Mouse (Mus musculus) layer of hippocampus, adult 18-20 months (tissue): ENCODE data around the gene Apba2. TPM values are rescaled to one million over a fixed set of nuclear protein-coding genes. Genes with fewer than 3 reads are reported as not detected.

ENCODE experiments used
- DNase-seq, 2 experiments: peaks; one replicate each; pipeline ENCODE4 v3.0.0; 2022; ENCODE audit warnings: low spot score in 2 of 2
- long read RNA-seq: library from polyadenylated mRNA; stranded (forward); transcript quantifications from one replicate; pipeline ENCODE4 v2.0.0, GENCODE M21; 2021
- total RNA-seq, 2 experiments: library from RNA; stranded (reverse); gene quantifications; 2 replicates each; pipeline ENCODE4 v1.2.3; 2021

The Apba2 gene
- total RNA-seq: 100 to 1,000 TPM; 247 to 248 TPM
- long read RNA-seq, transcript Apba2-201 (15 exons, 3,321 nt): major isoform, 11 of 126 reads
- long read RNA-seq, partial matches to known transcripts: 29 of 126 reads
- long read RNA-seq, other reads (novel, unspliced or antisense): 86 of 126 reads

DNA sequence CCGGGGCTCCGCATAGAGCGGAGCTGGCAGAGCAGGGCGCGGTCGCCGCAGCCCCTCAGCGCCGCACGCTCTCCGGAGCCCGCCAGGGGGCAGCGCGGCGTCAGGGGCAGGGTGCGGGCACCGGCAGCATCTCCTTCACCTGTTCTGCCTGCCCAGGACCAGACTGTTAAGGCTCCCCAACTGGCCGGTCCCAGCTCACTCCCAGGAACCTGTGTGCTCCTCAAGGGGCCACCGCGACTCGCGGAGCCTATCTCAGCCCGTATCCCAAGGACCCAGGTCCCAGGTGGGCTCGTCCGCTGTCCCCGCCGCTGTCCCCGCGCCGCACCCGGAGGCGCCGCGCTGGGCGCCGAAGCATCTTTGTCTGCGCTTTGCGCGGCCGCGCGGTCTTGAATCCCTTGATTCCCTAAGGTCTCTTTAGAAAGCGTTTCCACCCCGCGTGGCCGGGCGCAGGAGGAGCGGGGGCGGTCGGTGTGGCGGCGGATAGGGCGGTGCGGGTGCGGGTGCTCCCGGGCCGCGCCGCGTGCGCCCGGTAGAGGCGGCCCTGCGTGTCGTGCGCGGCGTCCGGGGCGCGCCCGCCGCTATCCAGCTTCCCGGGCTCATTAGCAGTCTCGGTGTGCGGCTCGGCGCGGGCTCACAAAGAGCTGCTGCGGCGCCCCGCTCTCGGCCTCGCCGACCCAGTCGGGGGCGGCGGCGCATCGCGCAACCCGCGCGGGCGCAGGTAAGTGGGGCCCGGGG is at the start of gene Apba2:
TSS of gene Apba2 (plus strand) at position 171 of the 735 bp plus-strand sequence.
- peak; percentile 66 to 78 for DNase-seq

DNA sequence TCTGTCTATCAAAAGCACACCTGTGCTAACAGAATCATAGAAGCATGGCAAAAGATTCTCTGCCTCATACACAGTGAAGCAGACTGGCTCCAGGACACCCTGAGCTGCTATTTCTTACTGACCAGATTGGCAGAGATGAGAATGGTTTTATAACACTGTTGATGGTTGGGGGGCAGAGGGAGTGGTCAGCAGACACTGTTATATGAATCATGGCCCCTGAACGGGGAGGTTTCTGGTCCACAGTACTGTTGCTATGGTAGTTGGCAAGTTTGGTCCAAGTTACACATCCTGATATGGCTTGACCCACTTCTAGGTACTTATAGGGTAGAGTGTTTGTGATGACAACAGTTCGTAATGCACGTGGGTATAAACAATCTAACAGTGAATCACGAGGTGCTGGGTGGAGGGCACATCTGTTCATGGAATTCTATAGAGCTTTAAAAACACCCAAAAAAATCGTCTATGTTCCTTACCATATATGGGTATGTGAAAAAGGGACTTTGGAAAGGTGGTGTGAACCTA is 49.6 kb upstream of the Apba2 start:
- DNase-seq: no peak

DNA sequence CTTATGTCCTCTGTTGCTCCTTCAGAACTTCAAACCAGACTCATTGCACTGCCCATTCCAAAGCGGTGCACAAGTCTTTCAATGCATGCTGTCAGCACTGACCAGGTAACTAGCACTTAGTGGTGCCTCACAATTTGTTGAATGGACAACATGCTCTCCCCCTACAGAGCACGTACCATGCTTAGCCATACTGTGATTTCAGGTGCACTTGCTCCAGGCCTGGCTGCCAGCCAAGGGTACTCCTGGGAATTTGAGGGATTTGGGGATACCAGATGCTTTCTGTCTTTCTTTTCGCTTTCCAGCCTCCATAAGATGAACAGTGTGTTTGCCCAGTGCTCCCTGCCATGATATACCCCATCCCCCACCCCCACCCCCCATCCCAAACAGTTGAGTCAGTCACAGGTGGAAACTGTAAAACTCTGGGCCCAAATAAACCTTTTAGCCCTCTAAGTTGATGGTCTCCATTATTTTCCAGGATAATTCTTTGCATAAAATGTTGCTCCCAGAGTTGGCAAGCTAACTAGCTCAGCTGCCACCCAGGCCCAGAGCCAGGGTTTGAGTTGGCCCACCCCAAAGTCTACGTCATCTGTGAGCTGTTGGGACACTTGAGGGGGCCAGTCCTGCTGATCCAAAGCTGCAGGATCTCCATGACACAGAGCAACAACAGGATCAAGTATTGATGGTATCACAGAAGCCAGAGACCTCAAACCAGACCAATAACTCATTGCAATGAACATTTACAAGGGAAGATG is 48.9 kb upstream of the Apba2 start:
- DNase-seq: peak in 1 of 2 experiments; percentile 39

DNA sequence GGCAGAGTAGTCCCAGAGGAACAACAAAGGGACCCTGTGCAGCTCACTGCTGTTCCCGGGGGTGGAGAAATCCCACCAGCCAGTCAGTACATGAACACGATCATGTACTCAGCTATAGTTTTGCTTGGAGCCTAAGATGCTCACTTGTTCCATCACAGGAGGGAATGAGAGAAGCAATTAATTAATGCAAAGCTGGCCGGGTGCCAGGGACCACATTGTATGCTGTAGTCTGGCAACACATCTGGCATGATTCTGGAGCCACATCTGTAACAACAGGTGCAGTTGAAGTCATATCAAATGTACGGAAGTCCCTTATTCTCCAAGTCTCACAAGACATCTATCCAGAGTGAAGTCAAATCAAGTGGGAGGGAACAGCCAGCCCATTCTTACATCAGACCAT is 45.3 kb upstream of the Apba2 start:
- DNase-seq: no peak

DNA sequence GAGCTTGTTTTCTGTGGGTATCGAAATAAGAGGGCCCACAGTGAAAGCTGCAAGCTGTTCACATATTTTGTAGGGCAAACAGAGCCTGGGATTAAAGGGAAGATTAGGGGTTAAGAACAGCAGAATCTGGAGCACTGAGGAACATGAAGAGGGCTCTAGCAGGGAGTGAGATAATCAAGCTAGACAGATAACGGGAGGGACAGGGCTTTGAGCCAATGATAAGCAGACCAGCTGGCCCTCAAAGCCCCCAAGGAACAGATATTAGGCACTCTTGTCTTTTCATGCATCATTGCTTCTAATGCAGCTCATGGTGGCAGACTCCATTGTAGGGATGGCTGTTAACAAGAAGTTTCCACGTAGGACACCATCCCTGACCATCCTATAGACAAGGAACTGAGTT is 44.8 kb upstream of the Apba2 start:
- no peak for DNase-seq

DNA sequence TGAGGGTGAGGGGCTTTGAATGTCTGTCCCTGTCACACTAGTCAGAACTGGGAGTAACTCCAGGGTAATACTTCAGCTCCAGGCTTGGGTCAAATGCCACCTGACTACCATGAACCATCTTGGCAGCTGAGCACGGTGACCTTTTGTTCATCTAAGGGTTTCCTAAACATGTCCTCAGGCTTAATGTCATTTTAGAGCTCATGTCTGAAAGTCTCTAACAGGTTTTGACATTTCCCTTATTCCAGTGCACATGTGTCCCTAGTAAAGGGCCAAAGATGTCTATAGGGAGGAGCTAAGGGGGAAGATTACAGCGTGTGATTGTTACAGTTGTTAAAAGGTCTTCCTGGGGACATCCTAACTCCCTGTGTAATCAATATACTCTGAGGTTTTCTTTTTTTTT is 43.7 kb upstream of the Apba2 start:
- peak in 1 of 2 experiments; percentile 0 for DNase-seq

DNA sequence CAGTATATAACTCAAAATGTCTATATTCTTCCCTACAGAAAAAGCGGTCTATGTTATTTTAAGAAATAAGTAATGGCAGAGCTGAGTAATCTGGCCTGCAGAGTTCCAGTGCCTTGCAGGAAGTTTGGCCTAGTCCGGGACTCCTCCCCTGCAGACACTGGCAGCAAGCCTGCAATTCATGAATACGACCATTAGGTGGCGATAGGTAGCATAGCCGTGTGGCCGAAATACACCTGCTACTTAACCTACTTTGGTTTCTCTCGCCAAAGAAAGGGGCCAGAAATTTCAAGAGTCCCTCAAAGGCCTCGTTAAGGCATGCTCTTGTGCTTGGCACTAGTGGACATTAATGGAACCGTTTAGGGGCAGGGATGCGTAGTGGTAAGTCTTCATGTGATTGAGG is 4.1 kb upstream of the Apba2 start:
- peak; percentile 3 to 10 for DNase-seq

DNA sequence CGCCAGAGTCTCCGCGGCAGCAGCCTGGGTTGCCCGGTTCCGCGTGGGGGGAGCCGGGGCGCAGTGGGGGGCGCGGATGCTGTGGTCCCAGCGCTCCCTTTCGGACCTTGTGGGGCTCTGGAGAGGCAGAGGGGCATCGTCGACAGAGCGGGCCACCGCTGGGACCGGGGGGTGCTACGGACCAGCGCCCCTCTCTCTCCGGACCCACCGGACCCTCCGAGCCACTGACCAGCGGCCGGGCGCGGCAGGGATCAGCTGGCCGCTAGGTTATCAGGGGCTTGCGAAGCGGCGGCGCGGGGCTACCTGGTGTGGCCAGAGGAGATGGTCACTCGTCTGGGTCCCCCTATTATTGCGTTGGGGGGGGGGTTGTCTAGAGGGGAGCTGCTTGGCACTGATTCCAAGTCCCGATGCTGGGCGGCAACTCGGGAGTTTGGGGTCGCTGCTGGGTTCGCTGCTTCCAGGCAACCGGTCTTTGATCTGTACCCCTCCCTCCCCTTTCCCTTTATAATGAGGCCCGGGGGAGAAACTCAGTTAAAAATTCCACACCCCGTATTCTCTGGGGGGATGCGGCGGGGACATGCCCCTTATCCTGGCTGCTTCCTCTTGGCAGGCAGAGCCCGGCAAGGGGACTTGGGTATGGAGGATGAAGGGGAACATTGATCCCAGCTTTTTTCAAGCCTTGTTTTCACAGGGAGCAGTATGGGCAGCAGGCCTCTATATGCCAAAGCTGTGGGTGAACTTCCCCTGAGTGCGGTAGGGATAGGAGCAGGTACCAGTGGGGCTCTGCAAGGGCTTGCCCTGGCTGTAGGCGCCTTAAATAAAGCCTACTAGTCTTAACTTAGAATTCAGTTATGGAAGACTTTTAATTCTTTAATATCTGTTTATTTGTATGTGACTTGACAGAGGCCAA is 1.0 kb downstream of the Apba2 start:
- DNase-seq: peak in 1 of 2 experiments; percentile 17

DNA sequence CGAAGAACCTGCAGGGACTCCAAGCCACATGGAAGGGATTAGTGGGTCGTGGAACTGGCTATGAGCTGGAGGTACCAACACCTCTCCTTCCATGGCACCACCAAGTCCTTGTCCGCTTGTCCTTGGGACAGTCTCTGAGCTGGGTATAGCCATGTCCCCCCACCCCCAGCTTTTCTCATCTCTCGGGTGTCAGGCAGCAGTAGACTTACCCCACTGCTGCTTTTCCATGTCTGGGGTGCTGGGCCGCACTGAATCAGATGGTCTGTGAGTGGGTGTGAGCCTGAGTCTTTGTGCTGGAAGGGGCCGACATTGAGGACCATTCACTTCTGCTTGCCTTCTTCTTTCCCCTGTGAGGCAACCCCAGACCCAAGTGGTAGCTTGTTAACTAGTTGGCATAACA is 2.1 kb downstream of the Apba2 start:
- DNase-seq: peak in 1 of 2 experiments; percentile 30

DNA sequence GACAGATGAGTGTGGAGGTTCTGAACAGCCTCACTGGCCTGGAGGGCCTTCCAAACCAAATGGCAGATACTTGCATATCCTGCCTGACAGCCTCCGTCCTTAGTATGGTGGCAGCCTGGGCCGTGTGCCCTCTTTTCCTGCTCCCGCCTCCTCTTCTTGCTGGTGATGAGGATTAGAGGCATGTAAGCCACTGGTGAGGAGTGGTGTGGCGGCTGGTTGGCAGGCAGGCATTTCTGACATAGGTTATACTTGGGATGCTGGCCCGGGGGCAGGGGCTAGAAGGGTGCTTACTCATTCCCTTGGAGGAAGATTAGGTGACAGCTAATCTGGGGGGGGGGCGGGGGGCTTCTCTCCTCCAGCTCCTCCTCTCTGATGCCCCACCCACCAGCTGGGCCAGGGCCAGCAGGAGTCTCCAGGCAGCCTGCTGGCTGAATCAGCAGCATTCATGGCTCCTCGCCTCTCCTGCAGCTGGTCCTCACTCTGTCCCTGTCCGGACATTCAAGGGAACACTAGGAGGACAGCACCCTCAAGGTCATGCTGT is 3.3 kb downstream of the Apba2 start:
- DNase-seq: peak in 1 of 2 experiments; percentile 47

DNA sequence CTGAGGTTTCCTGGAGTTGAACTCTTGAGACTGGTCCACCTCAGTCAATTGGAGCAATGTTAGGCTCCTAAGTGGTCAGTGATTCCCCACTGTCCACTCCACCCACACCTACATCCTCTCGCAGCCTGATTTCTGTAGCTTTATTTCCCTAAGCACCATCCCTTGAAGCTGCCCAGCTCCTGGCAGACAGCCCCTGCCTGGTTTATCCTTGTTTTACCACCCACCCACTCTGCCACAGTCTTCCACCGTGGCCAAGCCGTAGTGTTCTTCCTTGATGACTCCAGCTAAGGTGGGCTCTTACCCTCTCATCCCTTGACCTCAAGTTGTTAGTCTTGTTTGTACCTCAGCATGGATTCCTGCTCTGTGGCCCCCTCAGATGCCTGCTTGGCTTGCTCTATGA is 4.1 kb downstream of the Apba2 start:
- DNase-seq: peak in 1 of 2 experiments; percentile 25

DNA sequence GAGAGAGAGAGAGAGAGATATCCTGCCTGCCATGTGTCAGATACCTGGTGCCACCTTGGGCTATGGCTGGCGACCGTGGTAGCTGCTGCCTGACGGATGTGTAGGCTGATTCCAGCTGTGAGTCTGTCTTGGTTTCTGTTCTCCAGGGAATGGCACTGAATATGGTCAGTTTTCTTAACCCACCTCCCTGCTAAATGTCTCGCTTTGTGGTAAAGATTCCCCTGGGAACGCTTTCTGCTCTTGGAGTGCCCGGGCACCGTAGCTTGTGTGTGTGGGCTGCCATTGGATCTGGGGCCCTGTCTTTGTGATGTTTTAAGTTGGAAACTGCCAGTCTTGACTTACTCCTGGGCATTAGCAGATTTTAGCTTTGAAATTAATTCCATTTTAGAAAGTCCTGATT is 7.3 kb downstream of the Apba2 start:
- DNase-seq: peak in 1 of 2 experiments; percentile 7

DNA sequence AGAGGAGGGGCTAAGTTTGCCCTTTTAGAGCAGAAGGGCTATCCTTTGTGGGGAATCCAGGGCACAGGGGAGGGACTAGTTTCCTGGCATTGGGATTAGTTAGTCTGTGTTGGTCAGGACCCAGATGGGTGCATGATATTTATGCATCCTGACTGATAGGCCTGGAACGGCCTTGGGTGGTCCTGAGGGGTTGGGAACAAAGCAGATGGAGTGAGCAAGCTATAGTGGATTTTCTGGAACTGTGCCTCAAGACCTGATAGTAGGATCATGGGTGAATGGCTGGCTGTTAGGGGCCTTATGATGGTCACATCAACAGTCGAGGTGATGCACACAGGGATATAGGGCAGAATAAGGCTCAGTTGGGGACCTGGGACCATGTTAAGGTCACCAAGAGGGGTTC is 8.4 kb downstream of the Apba2 start:
- peak in 1 of 2 experiments; percentile 0 for DNase-seq

DNA sequence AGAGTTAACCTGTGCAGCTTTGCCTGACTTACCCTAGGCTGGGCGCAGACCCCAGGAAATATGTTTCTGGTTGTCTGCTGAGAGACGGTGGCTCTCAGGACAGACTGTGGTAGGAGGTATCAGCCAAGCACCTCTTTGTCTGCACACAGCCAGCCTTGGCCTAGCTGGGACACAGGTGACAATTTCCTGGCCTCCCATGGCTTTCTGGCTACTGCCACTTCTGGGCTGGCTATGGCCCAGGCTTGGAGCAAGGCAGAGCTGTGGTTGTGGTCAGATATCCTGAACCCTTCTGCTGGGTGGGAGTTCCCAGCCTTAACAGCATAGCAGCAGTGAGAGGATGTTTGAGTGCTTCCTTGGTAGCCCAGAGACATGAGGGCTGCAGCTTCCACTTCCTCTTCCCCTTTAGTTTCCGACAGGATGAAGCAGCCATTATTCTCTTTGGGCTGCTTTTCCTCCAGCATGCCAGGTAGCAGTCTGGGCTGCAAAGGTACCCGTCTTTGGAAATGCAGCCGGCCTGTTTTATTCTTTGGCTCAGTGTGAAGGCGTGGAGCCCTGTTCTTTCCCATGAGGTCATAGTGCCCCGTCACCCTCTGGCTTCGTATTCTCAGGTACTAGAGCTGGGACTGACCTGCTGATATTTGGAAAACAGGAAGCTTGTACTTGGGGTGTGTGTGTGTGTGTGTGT is 9.2 kb downstream of the Apba2 start:
- DNase-seq: peak in 1 of 2 experiments; percentile 5

DNA sequence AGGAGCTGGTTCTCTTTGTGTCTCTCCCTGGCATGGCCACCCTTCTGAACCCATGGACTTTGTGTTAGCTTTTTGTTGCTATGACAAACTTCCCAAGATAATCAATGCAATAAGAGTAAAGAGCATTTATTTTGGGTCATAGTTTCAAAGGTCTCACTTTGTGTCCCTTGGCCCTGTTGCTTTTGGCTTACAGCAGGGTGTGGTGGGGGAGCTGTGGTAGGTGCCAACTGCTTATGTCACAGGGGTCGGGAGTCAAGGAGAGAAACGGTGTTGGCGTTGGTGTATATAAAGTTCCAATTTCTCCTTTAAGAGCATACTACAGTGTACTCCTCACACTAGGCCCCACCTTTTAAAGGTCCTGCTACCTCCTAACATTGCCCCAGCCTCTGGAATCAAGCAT is 12.1 kb downstream of the Apba2 start:
- DNase-seq: no peak

DNA sequence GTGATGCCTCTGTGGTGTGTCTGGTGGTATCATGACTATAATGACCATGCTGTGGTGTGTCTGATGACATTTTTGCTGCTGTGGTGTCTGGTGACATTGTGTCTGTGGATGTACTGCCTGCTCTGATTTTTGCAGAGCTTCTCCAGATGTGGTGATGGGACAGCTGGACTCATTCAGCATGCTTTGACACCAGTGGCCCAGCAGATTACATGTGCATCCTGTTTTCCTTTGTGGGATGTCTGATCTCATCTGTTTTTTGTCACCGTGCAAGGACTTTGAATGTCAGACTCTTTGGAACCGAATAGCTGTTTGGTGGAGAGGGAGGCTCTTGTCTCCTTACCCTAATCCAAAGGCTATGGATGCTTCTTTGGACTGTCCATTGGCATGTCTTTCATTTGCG is 13.8 kb downstream of the Apba2 start:
- no peak for DNase-seq

DNA sequence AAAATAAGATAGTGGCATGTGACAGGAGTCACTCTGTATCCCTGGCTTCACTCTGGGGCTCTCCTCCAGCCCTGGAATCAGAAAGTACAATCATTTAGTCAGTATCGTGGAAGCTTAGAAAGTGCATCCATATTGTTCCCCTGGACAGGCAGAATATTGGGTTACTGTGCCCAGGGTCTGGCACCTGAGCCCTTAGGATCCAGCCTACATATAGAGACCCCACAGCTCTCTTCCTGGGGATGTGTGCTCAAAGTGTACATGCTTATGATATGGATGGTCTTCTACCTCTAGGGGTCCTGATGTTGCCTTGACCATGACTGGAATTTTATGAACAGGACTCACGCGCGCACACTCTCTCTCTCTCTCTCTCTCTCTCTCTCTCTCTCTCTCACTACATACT is 14.4 kb downstream of the Apba2 start:
- DNase-seq: no peak

DNA sequence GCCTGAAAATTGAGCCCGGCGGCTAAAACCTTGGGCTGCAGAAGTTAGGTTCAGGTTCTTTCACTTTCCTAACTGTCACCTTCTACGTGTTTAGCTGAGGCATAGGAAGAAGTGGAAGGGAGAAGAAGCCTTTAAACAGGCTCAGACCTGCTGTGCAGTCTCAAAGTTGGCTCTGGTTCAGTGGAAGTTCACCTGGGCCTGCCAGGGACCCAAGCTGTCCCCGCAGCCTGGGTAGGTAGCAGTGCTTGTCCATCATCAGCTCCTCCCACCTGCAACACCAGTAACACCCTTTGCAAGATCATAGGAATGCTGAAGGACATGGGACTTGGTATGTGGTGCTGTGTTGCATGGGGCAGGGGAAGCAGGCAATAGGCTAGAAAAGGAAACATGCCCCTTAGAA is 17.6 kb downstream of the Apba2 start:
- no peak for DNase-seq

DNA sequence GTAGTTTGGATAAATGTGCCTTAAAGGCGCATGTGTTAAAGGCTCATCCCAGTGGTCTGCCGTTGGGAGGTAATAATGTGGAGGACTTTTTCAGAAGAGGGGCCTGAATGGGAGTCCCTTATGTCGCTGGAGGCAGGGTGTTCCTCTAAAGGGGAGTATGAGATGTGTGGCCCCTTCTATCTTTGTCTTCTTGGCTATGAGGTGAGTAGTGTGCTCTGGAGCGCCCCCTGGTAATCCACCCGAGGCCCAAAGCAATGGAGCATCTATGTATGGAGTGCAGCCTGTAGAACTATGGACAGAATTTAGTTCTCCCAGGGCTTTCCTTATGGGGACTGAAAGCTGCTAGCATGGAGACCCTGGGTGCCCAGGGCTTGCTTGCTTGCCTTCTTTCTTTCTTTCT is 18.0 kb downstream of the Apba2 start:
- DNase-seq: no peak
